Mouse (Mus musculus) heart, postnatal 14 days (tissue): ENCODE measurements at regions not wholly inside any gene's neighbourhood (a gene's known extent, or its start where the extent isn't known, plus 50 kb on each side); places are given as distances from the start of the nearest gene placed in this dataset.
"Not testable (repeated sequence)": the region's sequence is repeated elsewhere in the genome, so short reads cannot be mapped to it uniquely, and the experiment has no call there.

Experiments
- DNase-seq, 2 experiments: peaks; one replicate each; pipeline ENCODE4 v3.0.0; 2021 to 2022
- intact Hi-C: fragments of 180-260 bp; cut with DNase I; formaldehyde crosslinking; loops from one replicate; pipeline ENCODE4 v1.15.1; 2025

DNA sequence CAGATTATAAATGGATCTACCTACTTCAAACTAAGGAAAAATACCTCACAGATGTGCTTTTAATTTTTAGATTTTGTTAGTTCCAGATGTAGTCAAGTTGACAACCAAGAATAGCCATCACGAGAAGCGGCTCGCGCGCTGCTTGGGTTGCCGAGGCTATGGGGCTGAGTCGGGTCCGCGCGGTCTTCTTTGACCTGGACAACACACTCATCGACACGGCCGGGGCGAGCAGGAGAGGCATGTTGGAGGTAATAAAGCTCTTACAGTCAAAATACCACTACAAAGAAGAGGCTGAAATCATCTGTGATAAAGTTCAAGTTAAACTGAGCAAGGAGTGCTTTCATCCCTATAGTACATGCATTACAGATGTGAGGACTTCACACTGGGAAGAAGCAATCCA, 143.8 kb upstream of the Nrxn1 start:
- DNase-seq, intact Hi-C loops: not testable (repeated sequence)

DNA sequence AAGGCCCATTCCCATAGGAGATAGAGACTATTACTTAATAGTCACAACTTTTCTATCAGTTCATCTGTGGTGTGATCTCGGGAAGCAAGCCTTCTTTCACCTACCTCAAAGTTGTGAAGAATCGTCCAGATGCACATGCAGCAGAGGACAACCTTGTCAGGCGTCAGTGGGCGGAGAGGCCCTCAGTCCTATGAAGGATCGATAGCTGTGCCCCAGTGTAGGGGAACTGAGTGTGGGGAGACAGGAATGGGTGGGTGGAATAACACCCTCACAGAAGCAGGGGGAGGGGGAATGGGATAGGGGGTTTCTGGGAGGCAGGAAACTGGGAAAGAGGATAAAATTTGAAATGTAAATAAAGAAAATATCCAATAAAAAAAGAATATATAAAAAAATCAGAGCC, 133.5 kb upstream of the Nrxn1 start:
- intact Hi-C loops, result no loop called here
- DNase-seq, result no peak

DNA sequence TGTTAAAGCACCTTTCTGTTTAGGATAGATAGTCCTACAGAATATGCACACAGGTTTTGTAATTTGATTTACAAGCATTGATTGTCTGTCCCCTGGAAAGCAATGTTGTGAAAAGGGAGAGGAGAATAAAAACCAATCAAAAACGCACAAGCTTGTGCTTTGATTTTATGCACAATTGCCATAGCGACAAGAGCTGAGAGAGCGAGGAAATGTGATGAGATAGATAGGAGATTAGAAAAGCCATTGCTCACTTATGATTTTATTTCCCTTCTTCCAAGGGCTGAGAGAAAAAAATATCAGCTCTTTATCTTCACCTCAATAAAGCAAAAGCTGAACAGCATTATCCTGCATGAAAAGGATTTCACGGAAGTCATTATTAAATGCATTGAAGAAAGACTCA, 133.0 kb upstream of the Nrxn1 start:
- intact Hi-C loops, result no loop called here
- DNase-seq, result no peak

DNA sequence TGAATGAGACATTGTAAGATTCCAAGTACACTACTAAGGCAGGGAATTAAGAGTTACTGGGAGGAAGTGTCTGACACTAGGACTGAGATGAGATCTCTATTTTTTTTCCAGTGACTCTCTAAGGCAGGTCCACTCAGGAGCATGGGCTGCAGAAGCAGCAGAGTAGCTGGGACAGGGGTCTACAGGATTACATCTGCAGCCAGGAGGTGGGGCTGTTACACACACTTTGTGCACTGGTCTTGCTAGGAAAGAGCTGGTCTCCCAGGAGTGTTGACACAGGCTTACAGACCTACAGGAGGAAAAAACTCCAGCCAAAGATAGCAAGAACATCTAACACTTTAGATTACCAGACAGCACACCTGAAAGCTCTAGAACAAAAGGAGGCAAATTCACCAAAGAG, 123.6 kb upstream of the Nrxn1 start:
- no peak for DNase-seq
- intact Hi-C loops, result no loop called here

DNA sequence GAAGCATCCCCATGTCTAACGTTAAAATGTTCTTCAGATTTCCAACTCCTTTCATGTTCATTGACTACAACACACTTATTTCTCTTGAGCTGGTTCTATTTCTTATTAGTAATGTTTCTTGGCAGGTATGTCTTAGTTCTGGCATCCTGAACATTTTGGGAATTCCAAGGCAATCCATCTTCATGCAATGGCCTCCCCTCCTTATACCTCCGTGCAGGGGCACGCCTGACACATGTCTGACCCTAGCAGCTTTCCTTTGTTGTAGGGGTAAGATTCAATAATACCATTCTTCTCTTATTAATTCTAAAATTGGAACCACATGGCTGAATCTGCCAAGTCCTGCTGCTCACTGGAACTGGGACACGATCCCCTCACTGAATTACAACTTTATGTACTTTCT, 89.7 kb upstream of the Nrxn1 start:
- DNase-seq, result no peak
- intact Hi-C loops, result no loop called here

DNA sequence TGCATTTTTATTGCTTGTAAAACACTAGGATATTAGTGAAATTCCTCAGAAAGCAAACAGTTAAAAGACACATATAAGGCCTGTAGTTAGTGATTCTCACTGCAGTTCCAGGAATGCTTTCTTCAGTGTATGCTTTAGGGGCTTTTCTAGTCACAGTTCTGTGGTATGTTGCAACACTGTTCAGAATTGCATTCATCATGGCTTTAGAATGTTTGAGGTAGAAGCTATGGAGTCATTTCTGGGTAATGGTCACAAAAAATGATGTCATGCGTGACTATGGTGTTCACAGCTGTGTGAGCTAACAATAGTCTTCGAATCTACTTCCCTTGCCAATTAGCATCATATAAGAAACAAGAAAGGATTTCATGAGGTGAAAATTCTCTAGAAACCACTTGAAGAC, 69.0 kb upstream of the Nrxn1 start:
- intact Hi-C loops, result no loop called here

More for the DNA sequence above, 69.0 kb upstream of the Nrxn1 start:
- DNase-seq, result no peak
